Mouse (Mus musculus) gastrocnemius, postnatal 4 days (tissue): ENCODE results near the gene Slc39a11. TPM values are rescaled to one million over a fixed set of nuclear protein-coding genes. Genes with fewer than 3 reads are reported as not detected.

Source experiments
- DNase-seq, 2 experiments: peaks; one replicate each; pipeline ENCODE4 v3.0.0; 2021 to 2022; ENCODE audit warnings: low spot score in 2 of 2, mixed read lengths in 2 of 2
- total RNA-seq, 2 experiments: library from RNA; stranded (reverse); gene quantifications; 2 replicates each; pipeline ENCODE4 v1.2.3; 2021

Gene Slc39a11
- total RNA-seq, 2 experiments from 2014 or later: 8.2 to 8.9 TPM

DNA sequence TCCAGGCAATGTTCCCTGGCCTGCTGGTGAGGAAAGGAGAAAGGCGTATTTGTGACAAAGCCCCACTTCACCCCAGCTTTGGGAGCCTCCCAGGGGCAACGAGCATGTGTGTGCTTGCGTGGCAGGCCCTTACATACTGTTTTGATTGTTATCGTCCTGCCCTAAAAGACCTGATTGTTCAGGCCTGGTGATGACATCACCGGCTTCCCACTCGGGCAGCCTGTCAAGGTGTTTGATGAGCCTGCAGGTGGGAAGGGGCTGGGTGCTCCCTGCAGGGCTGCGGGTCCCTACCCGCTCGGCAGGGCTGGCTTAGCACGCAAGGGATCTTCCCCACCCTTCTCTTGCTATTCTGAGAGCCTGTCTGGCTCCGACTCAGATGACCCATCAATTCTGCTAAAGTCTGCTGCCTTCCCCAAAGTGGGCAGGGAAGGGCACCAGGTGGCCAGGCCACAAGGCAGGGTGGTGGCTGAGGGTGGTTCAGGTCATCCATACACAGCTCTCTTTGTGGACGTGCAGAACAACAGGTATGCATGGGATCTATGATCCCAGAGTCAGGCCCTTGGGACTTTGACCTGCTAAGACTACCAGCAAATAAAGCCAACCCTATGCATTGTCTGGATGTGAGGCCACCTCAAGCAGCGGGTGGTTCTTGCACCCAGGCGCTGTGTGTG, 390.0 kb downstream of the Slc39a11 start:
- DNase-seq: no peak

DNA sequence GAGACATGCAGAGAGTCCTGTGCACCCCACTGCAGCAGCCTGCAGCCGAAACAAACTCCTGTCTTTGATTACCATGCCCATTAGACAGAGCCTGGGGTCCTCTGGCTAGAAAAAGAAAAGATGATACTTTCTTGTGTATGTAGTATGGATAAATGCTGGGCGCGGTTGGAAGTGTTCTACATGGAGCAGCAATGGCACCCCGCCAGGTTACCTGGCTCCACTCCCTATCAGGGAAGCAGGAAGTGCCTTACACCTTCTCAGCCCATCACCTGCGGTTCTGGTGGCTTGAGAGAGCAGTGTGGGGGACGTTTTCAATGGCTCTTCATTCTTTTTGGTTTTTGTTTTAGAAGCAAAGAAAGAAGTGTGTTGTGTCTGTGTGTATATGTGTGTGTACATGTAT, 391.9 kb downstream of the Slc39a11 start:
- no peak for DNase-seq

DNA sequence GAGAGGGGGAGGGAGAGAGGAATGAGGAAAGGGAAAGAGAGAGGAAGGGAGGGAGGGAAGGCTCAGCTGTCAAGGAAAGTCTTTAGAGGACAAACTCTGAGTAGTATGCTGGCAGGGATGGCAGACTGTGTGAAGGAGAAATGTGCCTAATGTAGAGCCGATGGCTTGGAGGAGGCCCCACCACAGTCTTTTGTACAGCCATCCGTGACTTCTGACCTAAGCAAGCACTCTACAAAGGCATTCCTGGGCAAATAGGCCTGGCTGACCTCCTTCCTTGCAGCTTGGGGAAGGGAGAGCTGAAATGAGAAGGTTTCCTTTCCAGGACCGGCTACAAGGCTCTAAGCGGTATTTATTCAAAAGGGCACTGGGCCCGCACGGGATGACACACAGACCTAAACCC, 395.2 kb downstream of the Slc39a11 start:
- DNase-seq: no peak

DNA sequence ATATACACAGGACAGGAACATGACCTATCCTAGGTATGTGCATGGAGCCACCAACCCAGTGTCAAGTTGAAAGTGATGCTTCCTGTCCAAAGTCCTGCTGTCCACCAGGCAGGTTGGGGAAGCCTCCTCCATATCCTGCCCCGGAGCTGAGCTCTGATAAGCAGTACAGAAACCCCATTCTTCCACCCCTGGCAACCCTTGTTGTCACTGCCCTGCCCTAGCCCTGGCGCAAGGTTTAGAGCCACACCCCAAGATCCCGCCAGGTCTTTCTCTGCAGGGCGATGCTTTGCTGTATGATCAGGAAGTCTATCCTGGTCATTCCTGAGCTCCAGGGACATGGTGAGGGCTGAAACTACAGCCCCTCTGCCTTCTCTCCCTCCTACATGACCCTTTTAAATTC, 396.7 kb downstream of the Slc39a11 start:
- DNase-seq: no peak

DNA sequence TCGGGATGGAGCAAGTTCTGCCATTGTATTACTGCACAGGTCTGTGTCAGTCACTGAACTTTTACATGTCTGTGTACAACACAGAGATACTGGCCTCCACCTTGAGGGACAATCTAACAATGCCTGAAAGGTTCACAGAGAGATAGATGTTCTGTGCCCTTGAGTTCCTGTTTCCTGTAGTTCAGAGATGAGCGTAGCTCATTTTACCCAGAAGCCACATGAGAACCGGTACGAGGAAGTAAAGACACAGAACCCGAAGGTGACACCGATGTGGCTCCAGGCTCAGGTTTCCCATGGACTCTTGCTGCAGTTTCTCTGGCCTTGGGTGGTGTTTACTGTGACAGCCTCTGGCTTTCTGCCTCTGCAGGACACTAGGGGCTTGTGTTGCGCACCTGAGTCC, 398.7 kb downstream of the Slc39a11 start:
- DNase-seq: no peak

DNA sequence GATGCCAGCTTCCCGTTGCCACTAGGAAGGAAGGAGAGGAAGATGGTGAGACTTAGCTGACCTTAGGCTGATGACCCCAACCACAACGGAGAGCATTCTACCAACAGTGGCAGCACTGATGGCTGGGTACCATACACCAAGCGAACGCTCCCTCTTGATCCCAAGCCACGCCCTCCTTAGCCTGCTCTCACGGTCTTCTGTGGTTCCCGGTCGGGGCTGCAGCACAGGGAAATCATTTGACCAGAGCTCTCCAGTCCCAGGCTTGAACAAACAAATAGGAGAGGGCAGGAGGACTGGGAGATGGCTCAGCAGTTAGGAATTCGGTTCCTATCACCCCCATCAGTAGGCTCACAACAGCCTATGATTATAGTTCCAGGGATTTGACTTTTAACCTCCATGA, 403.4 kb downstream of the Slc39a11 start:
- DNase-seq: no peak

DNA sequence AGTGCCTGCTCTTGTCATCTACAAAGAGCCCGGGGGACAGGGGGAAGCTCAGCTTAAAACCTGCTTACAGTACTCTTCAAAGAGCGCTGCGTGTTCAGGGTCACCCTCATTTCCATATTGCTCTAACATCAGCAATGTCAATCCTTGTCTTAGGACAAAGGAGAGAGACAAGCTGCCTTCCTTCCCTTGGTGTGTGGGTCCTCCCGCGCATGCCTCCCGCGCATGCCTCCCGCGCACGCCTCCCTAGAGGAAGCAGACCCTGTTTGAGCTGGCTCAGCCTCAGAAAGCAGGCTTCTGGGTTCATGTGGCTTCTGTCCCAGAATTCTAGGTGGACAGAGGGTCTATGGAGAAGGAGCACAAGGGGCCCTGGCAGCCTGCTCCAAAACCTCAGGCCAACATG, 404.2 kb downstream of the Slc39a11 start:
- DNase-seq: no peak

DNA sequence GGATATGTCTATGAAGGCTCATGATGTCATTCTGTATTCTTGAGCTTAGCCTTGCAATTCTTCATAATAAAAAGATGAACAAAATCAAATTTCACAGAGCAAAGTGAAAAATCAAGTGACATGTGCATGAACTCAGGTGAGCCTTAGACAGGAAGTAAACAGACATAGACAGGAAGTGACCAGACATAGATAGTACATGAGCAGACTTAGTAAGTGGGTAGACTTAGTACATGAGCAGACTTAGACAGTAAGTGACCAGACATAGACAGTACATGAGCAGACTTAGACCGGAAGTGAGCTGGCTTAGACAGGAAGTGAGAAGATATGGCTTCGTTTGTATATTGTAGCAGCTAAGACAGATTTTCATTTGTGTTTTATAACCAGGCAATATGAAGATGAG, 415.4 kb downstream of the Slc39a11 start:
- no peak for DNase-seq

DNA sequence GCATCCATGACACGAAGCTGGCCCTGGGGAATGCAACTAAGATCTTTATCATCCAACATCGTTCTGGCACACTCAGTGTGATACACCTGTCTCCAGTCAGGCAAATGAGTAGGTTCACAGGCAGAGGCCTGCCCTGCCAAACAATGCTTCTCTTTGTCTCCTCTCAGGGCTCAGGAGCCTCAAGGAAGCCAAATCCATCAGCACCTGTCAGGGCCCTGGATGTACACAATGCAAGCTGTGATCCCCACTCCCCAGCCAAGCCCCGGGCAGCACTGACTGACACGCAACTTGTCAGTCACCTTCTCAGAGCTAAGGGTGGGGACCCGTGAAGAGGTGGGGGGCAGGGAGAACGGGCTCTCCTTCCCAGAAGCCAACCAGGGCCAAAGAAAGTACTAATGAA, 417.8 kb downstream of the Slc39a11 start:
- DNase-seq: no peak

DNA sequence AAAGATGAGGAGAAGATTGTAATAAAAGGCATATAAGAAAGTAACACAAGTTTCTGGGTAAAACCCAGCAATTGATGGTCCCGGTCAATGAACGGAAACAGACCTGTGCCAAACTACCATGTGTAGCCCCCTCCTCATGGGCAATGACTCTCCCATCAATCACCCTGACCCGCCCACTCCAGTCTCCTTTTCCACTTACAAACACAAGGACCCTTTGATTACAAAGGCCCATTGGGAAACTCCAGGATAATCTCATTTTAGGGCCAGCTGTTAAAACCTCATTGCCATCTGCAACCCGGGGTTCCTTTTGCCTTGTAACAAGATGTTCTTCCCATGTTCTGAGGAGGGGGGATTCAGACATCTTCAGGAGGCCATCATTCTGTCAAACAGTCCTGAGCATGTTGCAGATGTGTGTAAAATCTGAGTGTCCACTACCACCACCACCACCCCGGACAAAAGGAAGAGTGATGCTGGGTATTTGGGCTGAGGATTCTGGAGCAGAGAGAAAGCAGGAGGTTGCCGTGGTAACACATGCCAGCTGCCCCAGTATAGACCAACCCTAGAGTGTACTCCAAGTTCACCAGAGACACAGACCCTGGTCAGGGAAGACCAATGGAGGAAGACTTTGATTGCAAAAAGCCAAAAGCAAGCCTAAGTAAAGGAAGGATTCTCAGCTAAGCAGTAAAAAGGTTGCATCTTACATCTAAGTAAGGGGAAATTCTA, 419.3 kb downstream of the Slc39a11 start:
- DNase-seq: no peak

DNA sequence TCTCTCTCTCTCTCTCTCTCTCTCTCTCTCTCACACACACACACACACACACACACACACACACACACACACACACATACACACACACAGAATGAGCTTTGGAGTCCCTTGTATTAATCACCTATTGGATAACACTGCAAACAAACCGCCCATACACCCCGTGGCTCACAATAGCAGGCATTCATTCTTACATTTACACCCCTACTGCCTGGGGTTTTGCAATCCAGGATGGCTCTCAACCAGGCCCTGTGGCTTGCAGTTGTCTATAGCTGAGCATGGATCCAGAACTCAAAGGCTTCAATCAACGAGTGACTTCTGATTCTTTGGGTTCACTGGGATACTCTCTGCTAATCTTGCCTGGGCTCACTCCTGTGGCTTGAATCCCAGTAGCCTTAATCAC, 424.1 kb downstream of the Slc39a11 start:
- no peak for DNase-seq

DNA sequence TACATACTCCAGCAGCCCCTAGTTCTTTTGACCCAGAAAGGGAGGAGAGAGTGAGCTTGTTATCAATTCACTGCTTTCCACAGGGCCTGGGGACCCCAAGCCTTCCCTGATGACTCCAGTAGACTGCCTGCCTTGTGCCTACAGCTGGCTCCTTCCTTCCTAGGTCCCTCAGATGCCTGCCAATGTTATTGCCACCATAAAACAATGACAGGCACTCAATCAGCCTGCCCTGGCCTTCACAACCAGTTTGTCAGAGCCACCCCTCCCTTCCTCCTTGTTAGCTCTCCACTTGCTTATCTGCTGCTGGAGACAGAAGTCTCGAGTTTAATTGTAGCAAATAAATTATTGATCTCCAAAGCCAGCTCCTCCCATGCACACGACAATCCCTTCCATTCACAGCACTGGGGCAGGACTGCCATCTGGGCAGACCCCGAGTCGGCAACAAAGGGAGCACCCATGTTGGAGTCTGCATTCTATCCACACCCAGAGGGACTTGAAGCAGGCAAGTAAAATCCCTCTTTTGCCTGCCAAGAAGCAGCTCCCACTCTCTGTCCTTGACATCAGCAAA, 426.0 kb downstream of the Slc39a11 start:
- no peak for DNase-seq

DNA sequence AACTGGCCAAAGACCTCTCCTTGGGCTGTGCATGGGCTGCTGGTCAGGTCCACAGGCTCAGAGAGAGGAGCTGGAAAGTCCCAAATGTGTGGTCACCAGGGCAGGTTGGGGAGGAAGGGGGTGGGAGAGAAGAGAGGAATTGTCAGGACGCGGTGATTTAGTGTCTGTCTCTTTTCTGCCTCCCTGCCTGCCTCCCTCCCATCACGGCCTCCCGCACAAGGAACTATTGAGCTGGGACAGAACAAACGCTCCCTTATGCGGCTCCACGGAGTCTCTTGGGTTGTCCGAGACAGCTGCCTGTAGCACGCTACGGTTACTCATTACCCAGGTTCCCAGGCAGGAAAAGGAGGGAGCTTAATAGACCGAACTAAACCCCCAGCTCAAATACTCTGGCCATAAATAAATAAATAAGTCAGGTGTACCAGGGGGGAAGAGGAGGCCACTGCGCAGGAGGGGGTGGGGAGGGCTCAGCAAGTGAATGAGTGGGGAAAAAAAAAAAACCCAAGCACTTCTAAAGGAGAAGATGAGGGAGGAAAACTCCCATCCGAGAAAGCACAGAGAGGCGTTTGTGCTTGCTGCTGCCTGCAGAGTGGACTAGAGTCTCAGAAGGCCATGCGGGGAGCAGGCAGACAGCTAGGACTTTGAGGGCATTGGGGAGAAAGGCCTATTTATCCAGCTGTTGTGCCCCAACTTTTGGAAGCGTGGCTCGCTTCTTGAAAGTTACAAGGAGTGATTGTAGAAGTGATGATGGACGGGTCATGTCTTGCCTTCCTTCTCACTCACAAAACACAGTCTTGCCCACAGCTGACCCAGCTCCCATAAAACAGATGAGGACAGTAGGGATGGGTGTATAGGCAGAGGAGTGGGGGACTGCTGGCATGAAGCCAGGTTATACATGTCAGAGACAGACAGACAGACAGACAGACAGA, 428.3 kb downstream of the Slc39a11 start:
- no peak for DNase-seq

DNA sequence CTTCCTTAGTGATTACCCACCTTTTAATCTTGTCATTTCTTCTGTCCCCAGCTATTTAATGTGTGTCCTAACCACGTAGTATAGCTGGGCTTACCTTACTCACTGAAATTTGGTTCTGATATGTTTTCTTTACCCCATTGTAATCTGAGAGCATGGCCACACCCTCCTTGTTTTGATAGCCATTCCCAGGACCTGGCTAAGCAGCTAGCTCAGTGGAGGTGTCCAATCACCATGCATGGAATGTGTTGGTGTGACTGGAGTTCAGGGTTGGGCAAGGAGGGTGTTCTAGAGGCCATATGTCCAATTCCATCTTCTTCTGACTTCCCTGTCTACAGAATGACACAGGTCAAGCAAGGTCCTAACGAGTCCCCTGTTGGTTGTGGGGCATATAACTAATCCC, 429.2 kb downstream of the Slc39a11 start:
- no peak for DNase-seq

DNA sequence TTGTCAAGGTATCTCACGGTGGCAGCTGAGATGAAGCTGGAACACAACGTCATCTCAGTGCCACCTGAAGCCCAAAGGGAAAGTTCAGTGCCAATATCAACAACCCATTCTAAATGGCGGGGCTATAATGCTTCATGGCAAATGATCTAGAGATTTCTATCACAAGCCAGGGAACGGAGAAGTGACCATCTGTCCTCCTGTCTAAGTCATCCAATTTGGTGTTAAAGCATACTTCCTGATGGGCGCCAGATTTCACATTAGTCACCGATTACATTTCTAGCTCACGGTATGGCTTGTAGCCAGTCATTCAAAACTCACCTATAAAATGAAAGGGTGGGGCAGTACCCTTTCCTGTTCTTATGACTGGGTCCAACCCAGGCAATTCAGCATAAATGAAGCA, 435.1 kb downstream of the Slc39a11 start:
- no peak for DNase-seq

DNA sequence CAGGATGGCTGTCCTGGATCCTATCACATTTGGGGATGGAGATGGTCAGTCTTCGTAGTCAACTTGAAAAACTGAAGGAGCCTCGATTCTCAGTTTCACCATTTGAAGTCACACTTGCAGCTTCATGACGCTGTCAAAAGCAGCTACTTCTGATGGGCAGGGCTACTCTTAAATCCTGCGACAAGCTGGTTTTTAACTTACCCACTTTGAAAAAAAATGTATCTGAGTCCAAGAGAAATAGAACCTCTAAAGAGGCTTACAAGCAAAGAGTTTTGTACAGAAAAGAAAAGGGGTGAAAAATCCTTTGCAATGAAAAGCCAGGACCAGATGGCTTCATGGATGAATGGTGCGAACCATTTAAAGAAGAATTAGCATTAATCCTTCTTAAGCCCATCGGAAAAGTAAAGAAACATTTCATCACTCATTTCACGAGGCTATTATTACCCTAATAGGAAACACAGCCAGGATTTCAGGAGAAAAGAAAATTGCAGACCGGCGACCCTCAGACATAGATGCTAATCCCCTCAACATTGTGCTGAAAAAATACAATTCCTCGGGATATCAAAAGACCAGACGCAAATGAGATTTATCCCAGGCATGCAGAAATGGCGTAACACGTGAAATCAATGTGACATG, 437.4 kb downstream of the Slc39a11 start:
- no peak for DNase-seq

DNA sequence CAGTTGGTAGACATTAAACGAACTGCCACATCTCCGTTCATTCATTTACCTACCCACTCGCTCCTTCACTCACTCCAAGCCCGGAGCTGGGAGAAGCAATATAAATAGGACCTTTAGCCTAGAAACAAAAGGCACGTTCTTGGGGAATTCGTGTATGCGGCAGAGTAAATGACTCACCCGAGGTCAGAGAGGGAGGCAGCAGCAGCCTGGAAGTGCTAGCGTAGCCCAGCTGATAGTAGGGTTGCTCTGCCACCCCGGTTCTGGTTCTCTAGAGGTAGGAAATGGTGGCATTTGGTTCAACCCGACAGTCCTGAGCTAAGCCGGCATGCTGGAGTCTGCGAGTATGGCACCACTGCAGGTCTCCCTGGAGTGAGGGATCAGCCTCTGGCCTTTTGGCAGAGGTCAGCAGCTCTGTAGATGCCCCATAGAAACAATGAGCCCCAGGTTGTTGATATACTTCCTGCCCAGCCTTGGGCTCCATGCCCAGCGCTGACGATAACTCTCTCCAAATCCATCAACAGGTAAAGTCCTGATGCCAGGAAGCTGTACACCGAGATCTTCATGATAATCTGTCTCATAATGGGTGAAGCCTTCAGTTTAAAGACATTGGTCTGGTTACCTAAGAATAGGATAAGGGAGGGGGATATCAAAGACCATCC, 440.5 kb downstream of the Slc39a11 start:
- no peak for DNase-seq

DNA sequence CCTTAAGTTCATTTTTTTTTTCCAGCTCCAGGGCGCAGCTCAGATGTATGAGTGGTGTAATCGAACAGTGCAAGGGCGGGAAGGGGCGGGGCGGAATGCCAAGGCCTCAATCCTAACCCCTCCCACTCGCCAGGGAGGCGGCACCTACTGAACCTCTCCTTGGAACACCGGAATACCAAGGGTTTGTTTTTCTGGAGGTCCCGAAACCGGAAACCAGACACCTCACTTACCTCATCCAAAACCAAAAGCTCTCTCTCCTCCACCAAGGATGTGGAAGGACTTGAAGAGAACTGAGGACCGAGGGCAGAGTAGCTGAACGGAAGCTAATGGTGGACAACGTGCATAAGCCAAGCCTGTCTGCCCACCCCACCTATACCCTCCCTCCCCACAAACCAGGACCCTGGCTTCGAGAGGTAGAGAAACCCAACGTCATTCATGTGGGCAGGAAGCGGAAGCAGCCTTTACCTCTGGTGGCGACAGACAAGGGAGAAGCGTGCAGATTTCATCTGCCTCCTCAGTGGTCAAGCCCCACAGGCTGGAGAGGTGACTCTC, 441.3 kb downstream of the Slc39a11 start:
- DNase-seq: no peak

DNA sequence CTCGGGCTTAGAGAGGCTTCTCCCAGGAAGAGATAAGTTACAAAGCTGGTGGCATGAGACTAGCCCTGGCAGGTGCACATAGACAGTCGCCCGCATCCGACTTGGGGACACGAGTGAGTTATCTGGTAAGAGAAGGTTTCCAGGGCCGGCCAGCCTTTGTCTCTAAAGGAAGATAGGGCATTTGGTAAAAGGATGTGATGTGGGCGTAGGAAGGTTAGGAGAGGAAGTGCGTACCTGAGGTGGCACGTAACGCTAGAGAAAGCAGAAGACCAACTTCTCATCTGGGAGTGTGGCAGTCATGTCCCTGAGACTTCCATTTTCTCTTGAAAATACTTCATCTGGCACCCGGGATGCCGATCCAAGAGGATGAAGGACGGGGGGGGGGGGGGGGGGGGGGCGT, 441.9 kb downstream of the Slc39a11 start:
- DNase-seq: no peak

DNA sequence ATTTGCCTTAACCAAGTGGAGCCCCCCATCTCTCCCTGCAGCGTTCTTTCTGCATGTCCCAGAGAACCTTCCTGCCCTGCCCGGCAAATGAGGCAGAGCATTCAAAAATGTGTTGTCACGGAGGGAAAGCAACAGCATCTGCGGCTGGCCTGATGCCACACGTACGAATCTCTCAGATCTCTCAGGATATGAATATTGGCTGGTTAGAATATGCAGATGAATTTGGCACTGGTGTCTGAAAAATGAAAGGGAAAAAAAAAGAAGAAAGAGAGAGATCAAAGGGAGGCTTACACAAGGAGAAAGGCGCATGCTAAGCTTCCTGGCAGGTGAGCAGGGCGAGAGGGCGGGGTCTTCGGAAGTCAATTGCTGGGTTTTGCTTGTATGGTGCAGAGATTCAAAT, 443.8 kb downstream of the Slc39a11 start:
- DNase-seq: no peak
